Mouse (Mus musculus) E14TG2a.4 (cell line): ENCODE measurements around the gene Lrrc23.

Experiments used
- H3K27me3 ChIP-seq: 2 replicates; pipeline ENCODE4 v1.6.1; 2014; ENCODE audit warnings: low read length, control low read depth; ENCODE audit not compliant: insufficient read depth
- H3K36me3 ChIP-seq: 2 replicates; pipeline ENCODE4 v1.6.1; 2014; ENCODE audit warnings: low read length, control low read depth; ENCODE audit not compliant: insufficient read depth
- H3K4me1 ChIP-seq: replicated peaks from 2 replicates; pipeline ENCODE4 v1.6.1; 2014; ENCODE audit warnings: low read depth, low read length, control low read depth
- H3K4me3 ChIP-seq: replicated peaks from 2 replicates; pipeline ENCODE4 v1.5.1; 2014; ENCODE audit warnings: mild to moderate bottlenecking, low read length
- H3K9me3 ChIP-seq: 2 replicates; pipeline ENCODE4 v1.6.1; 2014; ENCODE audit warnings: low read length, control low read depth
- CTCF ChIP-seq: conservative IDR thresholded peaks from 2 replicates; pipeline ENCODE4 v1.5.1; 2014; ENCODE audit warnings: low read length
- NANOG ChIP-seq: IDR thresholded peaks from 2 replicates; pipeline ENCODE4 v1.6.1; 2014; ENCODE audit warnings: borderline replicate concordance, low read length, mixed read lengths
- POU5F1 ChIP-seq: IDR thresholded peaks from 2 replicates; pipeline ENCODE4 v1.6.1; 2014; ENCODE audit warnings: low read length, borderline replicate concordance

Gene Lrrc23

DNA sequence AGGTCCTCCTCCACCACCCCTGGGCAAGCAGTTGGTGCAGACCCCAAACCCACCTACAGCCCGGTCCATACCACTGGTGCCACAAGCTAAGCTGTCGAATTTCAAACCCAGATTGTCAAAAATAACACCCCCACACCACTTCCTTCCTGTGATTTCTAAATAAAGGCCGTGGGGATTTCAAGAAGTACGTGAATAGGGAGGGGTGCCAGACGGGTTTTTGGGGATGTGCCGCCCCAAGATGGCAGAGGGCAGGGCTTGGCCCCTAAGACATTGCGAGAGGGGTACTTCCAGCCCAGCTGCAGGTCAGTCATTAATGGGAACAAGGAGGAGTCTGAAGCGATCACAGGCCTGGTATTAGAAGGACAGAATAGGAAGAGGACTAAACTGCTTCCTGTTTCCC lies 56.0 kb downstream of the Lrrc23 start:
- H3K4me1 ChIP-seq = peaks cover 56% of the 10 kb centered on the region
- peaks cover 72% of the 10 kb centered on the region for H3K36me3 ChIP-seq
- H3K4me3 ChIP-seq = no peak overlapping the region
- no peaks in the 10 kb centered on the region for H3K27me3 ChIP-seq
- no peaks in the 10 kb centered on the region for H3K9me3 ChIP-seq
- no peak for TF ChIP-seq POU5F1
- no peak for TF ChIP-seq CTCF
- TF ChIP-seq NANOG = no peak

DNA sequence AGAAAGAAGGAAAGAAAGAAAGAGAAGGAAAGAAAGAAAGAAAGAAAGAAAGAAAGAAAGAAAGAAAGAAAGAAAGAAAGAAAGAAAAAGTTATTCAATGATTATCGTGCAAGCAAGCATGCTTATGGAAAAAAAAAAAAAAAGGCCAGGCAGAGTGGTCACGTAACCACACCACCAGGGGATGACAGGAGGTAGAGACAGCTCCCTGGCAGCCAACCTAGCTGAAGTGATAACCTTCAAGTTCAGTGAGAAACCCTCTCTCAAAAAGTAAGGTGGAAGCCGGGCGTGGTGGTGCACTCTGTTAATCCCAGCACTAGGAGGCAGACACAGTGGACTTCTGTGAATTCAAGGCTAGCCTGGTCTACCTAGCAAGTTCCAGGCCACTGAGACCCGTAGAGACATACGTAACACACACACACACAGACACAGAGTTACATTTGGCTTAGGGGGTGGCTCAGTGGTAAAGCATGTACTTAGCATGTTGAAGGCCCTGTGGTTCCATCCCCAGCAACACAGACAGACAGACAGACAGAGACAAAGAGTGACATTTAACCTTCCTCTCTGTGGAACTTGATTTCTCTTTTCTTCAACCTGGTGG lies 56.6 kb downstream of the Lrrc23 start:
- TF ChIP-seq NANOG = no peak
- TF ChIP-seq CTCF = no peak
- TF ChIP-seq POU5F1 = no peak
- Histone ChIP-seq H3K9me3 (no peaks in the 10 kb centered on the region), H3K36me3 (peaks cover 66% of the 10 kb centered on the region), H3K27me3 (no peaks in the 10 kb centered on the region), H3K4me1 (peaks cover 56% of the 10 kb centered on the region), H3K4me3 (no peak overlapping the region)

DNA sequence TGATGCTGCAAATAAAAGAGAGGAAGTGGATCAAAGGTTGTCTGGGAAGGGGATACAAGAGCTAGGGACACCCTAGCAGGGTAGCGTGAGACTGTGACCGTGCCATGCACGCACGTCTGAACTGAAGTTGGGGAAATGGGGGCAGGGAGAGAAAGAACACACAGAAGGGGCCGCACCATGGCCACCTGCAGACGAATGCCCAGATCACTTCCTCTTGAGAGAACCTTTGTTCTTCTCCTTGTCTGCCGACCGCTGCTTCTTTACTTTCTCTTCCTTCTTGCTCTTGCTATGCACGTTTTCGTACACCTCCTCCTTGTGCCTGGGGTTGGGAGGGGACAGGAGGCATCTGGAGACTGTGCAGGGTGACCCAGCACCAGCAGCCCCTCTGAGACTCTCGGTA lies 58.6 kb downstream of the Lrrc23 start:
- H3K4me3 ChIP-seq = no peak overlapping the region
- H3K27me3 ChIP-seq = no peaks in the 10 kb centered on the region
- H3K9me3 ChIP-seq = no peaks in the 10 kb centered on the region
- peaks cover 70% of the 10 kb centered on the region for H3K4me1 ChIP-seq
- peaks cover 66% of the 10 kb centered on the region for H3K36me3 ChIP-seq
- TF ChIP-seq CTCF (no peak), POU5F1 (no peak), NANOG (no peak)
